Mouse (Mus musculus) ES-E14 (cell line): ENCODE results near the gene Myh3. TPM values are rescaled to one million over a fixed set of nuclear protein-coding genes. Genes with fewer than 3 reads are reported as not detected.
A peak's percentile ranks its signal among the peaks of the same experiment; 100 is the strongest.

Experiments
- DNase-seq: peaks from one replicate; pipeline ENCODE4 v3.0.0-alpha.2; 2013; ENCODE audit warnings: low read depth, low spot score
- H3K27ac ChIP-seq: 2 replicates; pipeline ENCODE4 v1.5.1; 2012; ENCODE audit warnings: low read depth, mild to moderate bottlenecking, low read length, moderate library complexity, mixed read lengths; ENCODE audit not compliant: poor library complexity, insufficient read depth, severe bottlenecking
- H3K36me3 ChIP-seq: 2 replicates; pipeline ENCODE4 v1.6.1; 2012; ENCODE audit warnings: mild to moderate bottlenecking, low read length, moderate library complexity, mixed read lengths; ENCODE audit not compliant: control insufficient read depth, poor library complexity, insufficient read depth, severe bottlenecking
- H3K4me1 ChIP-seq, 2 experiments: fragments of 150-350 bp in 1 of 2; sonication (generic) in 1 of 2; 2 replicates each; pipeline ENCODE4 v1.6.1; 2012; ENCODE audit warnings: low read length in 2 of 2, mild to moderate bottlenecking in 1 of 2, mixed read lengths in 1 of 2; ENCODE audit not compliant: control insufficient read depth in 2 of 2, insufficient read depth in 2 of 2, poor library complexity in 1 of 2
- H3K4me3 ChIP-seq, 2 experiments: fragments of 150-350 bp in 1 of 2; sonication (generic) in 1 of 2; 2 replicates each; pipeline ENCODE4 v1.5.1; 2012; ENCODE audit warnings: low read length in 2 of 2, low read depth in 1 of 2, mild to moderate bottlenecking in 1 of 2, mixed read lengths in 1 of 2; ENCODE audit not compliant: insufficient read depth in 1 of 2, poor library complexity in 1 of 2, severe bottlenecking in 1 of 2
- H3K9ac ChIP-seq: 2 replicates; pipeline ENCODE4 v1.6.1; 2012; ENCODE audit warnings: low read depth, mild to moderate bottlenecking, low read length, mixed read lengths; ENCODE audit not compliant: poor library complexity, insufficient read depth, severe bottlenecking
- H3K9me3 ChIP-seq: fragments of 150-350 bp; sonication (generic); 2 replicates; pipeline ENCODE4 v1.6.1; 2012; ENCODE audit warnings: low read depth, mild to moderate bottlenecking, low read length; ENCODE audit not compliant: control insufficient read depth, insufficient read depth
- CHD2 ChIP-seq: IDR thresholded peaks from 2 replicates; pipeline ENCODE4 v1.6.1; 2014; ENCODE audit warnings: mild to moderate bottlenecking, low read depth, low read length, inconsistent platforms
- HCFC1 ChIP-seq: IDR thresholded peaks from 2 replicates; pipeline ENCODE4 v1.6.1; 2012; ENCODE audit warnings: low read length, inconsistent platforms, borderline replicate concordance; ENCODE audit not compliant: insufficient read depth
- MAFK ChIP-seq: IDR thresholded peaks from 2 replicates; pipeline ENCODE4 v1.6.1; 2014; ENCODE audit warnings: mild to moderate bottlenecking, low read depth, low read length, inconsistent platforms; ENCODE audit not compliant: insufficient read depth
- ZC3H11A ChIP-seq: IDR thresholded peaks from 2 replicates; pipeline ENCODE4 v1.6.1; 2012; ENCODE audit warnings: low read depth, mild to moderate bottlenecking, inconsistent platforms, low read length, borderline replicate concordance
- ZNF384 ChIP-seq: IDR thresholded peaks from 2 replicates; pipeline ENCODE4 v1.6.1; 2012; ENCODE audit warnings: low read depth, low read length, inconsistent platforms
- in situ Hi-C, 2 experiments: fragments of 600-800 bp; cut with MboI; formaldehyde crosslinking; loops; one replicate each; pipeline ENCODE4 v1.15.1; 2025; ENCODE audit warnings: low sequenced_read_pairs in 2 of 2, inconsistent platforms in 1 of 2; ENCODE audit not compliant: unreplicated experiment in 2 of 2
- total RNA-seq: library from RNA; depleted of rRNA; stranded (reverse); fragments of 300-350 nt; gene quantifications from 2 replicates; pipeline ENCODE4 v1.2.3, GENCODE M21; 2012; rRNA removed

The Myh3 gene
- total RNA-seq = 1.3 and 1.5 TPM in 2 replicates

- Histone ChIP-seq H3K4me3 (no peak within 1 kb of the TSS), H3K9ac (no peak within 1 kb of the TSS), H3K4me1 (peaks cover 0 to 9% of the 10 kb centered on the region in 2 experiments; a peak in 1 of 4 replicates), H3K36me3 (no peaks in the 10 kb centered on the region), H3K27ac (no peak within 1 kb of the TSS), H3K9me3 (no peaks in the 10 kb centered on the region)
- no peak for TF ChIP-seq HCFC1
- TF ChIP-seq MAFK = no peak
- TF ChIP-seq ZC3H11A = no peak
- TF ChIP-seq ZNF384 = no peak
- TF ChIP-seq CHD2 = no peak
- in situ Hi-C loops = no loop called here
- no peak for DNase-seq
Observed at GRCm38 (mm10) chr11:67078000-67078399, at the start of gene Myh3. Gene Myh3, plus strand, starts transcription at chr11:67078300.

GRCm38 (mm10) chr11:67030904-67031602 lies 47.0 kb upstream of the Myh3 start:
- in situ Hi-C loops = loop anchor here in 1 of 2 experiments (25.0 kb wide), 1 partner anchor 1219 kb away; the partner anchor contains the start of gene Zkscan6
- peak overlapping the region in 1 of 2 experiments; percentile 53; a peak in 2 of 4 replicates for H3K4me3 ChIP-seq
- no peak for DNase-seq
- no peak overlapping the region for H3K9ac ChIP-seq
- TF ChIP-seq HCFC1 = no peak
- TF ChIP-seq ZC3H11A = peak; percentile 4; the same call in 1 of the 2 replicates
- H3K4me1 ChIP-seq = peaks cover 0 to 2% of the 10 kb centered on the region in 2 experiments; a peak in 1 of 4 replicates
- H3K36me3 ChIP-seq = no peaks in the 10 kb centered on the region
- H3K9me3 ChIP-seq = no peaks in the 10 kb centered on the region
- H3K27ac ChIP-seq = no peak overlapping the region

- DNase-seq = no peak
- Histone ChIP-seq H3K27ac (no peak overlapping the region), H3K9ac (no peak overlapping the region), H3K9me3 (no peaks in the 10 kb centered on the region), H3K4me3 (no peak overlapping the region), H3K36me3 (no peaks in the 10 kb centered on the region), H3K4me1 (peaks cover 0 to 2% of the 10 kb centered on the region in 2 experiments; a peak in 1 of 4 replicates)
- in situ Hi-C loops = loop anchor here in 1 of 2 experiments (25.0 kb wide), 1 partner anchor 1219 kb away; the partner anchor contains the start of gene Zkscan6
- no peak for TF ChIP-seq CHD2
- TF ChIP-seq ZC3H11A = no peak
- TF ChIP-seq HCFC1 = no peak
- no peak for TF ChIP-seq ZNF384
- TF ChIP-seq MAFK = no peak
Observed at GRCm38 (mm10) chr11:67031603-67031915, 46.5 kb upstream of the Myh3 start.

GRCm38 (mm10) chr11:67034775-67035485 lies 43.2 kb upstream of the Myh3 start:
- Histone ChIP-seq H3K27ac (no peak overlapping the region), H3K4me1 (peaks cover 0 to 2% of the 10 kb centered on the region in 2 experiments; a peak in 1 of 4 replicates), H3K36me3 (peaks cover 6% of the 10 kb centered on the region), H3K4me3 (no peak overlapping the region), H3K9ac (no peak overlapping the region), H3K9me3 (no peaks in the 10 kb centered on the region)
- TF ChIP-seq ZC3H11A (no peak), ZNF384 (no peak), CHD2 (no peak), MAFK (no peak), HCFC1 (no peak)
- no peak for DNase-seq
- in situ Hi-C loops = loop anchor here in 1 of 2 experiments (25.0 kb wide), 1 partner anchor 1223 kb away; the partner anchor contains the start of gene Zkscan6
